Mouse (Mus musculus): ENCODE measurements around the gene Bloc1s1. TPM values are rescaled to one million over a fixed set of nuclear protein-coding genes. Genes with fewer than 3 reads are reported as not detected.

Bloc1s1 gene
- 161 and 165 TPM in 2 replicates for polyA plus RNA-seq (2016; fragmentation: Nextera tagmentation; extraction: Ambion mirVana)

DNA sequence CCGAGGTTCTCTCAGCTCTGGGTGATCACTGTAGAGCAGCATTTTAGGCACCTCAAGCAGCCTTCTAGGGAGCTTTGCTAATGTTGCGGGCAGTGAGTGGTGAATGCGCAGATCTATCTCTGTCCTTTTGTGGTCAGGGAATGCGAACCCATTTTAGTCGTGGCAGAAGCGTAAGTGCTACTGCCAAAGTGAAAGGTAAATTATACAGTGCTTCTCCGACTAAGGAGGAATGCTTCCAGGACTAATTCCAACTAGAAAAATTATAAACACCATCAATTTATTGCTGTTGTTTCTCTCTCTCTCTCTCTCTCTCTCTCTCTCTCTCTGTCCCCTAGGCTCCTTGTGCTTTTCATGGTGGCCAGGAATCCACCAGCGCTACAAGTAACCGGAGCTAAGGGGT lies at the start of gene Bloc1s1:
Gene Bloc1s1 (minus strand): TSS at position 101 of the 400 bp plus-strand sequence.
- Histone ChIP-seq H3K4me2 (peak within 1 kb of the TSS; percentile 85), H3K36me3 (no peaks in the 10 kb centered on the region), H3K4me1 (replicated peaks) (peaks cover 47% of the 10 kb centered on the region), H3K27me3 (replicated peaks) (0 out of 2 replicates have a peak, but pooled peaks cover 3% of the 10 kb centered on the region), H3K4me3 (peak within 1 kb of the TSS; percentile 80), H3K27ac (ENCODE audit: poor library complexity, severe bottlenecking) (peak within 1 kb of the TSS; percentile 87), H3K9ac (peak within 1 kb of the TSS; percentile 84), H3K9me3 (replicated peaks) (no peaks in the 10 kb centered on the region)
- 61% methylated on average over 9 of the region's 9 CpGs for WGBS
- ATAC-seq (ENCODE audit: insufficient number of reproducible peaks, low FRiP score): no peak

DNA sequence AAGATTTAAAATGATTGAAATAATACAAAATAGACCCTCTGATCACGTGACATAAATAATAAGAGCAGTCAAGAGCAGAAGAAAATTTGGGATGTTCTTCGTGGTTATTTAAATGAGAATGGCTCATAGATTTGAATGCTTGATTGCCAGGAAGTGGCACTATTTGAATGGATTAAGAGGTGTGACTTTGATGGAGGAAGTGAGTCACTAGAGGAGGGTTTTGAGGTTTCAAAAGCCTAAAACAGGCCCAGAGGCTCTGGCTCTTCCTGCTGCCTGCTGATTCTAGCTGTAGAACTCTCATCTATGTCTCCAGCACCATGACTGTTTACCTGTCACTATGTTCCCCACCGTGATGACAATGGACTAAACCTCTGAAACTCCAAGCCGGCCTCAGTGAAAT lies 49.0 kb upstream of the Bloc1s1 start:
- WGBS: 65% methylated on average over 4 of the region's 4 CpGs
- Histone ChIP-seq H3K4me2 (no peak overlapping the region), H3K27ac (ENCODE audit: poor library complexity, severe bottlenecking) (no peak overlapping the region), H3K4me3 (no peak overlapping the region), H3K9me3 (replicated peaks) (no peaks in the 10 kb centered on the region), H3K36me3 (no peaks in the 10 kb centered on the region), H3K9ac (no peak overlapping the region), H3K27me3 (replicated peaks) (no peaks in the 10 kb centered on the region), H3K4me1 (replicated peaks) (peaks cover 12% of the 10 kb centered on the region; the same call in 1 of the 2 replicates)
- ATAC-seq (ENCODE audit: insufficient number of reproducible peaks, low FRiP score): no peak

DNA sequence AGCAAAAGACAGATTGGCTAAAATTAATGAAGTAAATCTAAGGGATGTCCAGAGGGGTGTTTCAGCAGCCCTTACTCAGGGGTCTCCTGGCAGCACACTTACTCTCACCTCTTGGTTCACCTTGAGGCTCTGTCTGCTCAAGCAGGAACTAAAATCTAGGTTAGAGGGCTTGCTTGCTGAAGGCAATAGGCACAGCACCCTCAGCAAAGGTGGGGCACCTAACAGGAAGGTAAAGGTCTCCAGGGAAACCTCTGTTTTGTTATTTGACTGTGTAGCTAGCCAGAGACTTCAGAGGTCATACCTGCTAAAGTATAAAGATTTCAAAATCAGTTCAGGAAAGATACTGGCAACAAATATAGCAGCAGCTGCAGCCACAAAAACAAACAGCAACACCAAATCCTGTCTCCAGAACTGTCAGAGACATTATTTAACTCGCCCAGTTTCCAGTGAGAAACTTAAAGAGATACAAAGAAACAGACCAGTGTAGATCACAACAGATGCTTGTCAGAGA lies 47.0 kb upstream of the Bloc1s1 start:
- Histone ChIP-seq H3K4me1 (replicated peaks) (peaks cover under 1% of the 10 kb centered on the region; the same call in 1 of the 2 replicates), H3K27ac (ENCODE audit: poor library complexity, severe bottlenecking) (no peak overlapping the region), H3K36me3 (no peaks in the 10 kb centered on the region), H3K4me2 (no peak overlapping the region), H3K9ac (no peak overlapping the region), H3K4me3 (no peak overlapping the region), H3K9me3 (replicated peaks) (no peaks in the 10 kb centered on the region), H3K27me3 (replicated peaks) (no peaks in the 10 kb centered on the region)
- WGBS: 25% methylated on average over 1 of the region's 1 CpGs
- no peak for ATAC-seq (ENCODE audit: insufficient number of reproducible peaks, low FRiP score)

DNA sequence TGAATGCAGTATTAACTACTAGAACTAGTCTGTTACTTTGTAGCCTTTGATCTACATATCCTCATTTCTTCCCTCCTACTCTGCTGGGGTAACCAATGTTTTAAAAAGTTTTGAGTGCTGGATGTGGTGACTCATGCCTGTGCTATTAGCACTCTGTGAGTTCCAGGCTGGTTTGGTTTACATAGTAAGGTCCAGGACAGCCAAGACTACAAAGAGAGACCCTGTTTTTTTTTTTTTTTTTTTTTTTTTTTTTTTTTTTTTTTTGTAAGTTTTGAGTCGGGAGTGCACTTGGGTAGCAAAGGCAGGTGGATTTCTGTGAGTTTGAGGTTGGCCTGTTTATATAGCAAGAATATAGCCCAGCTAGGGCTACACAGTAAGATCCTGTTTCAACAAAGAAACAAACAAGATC lies 44.5 kb upstream of the Bloc1s1 start:
- no peak overlapping the region for H3K4me3 ChIP-seq
- H3K4me2 ChIP-seq: no peak overlapping the region
- H3K27ac ChIP-seq (ENCODE audit: poor library complexity, severe bottlenecking): no peak overlapping the region
- no peak for ATAC-seq (ENCODE audit: insufficient number of reproducible peaks, low FRiP score)
- no peaks in the 10 kb centered on the region for H3K4me1 ChIP-seq (replicated peaks)
- H3K27me3 ChIP-seq (replicated peaks): no peaks in the 10 kb centered on the region; the same call in 1 of the 2 replicates
- 28% methylated on average over 1 of the region's 1 CpGs for WGBS
- no peak overlapping the region for H3K9ac ChIP-seq
- H3K36me3 ChIP-seq: no peaks in the 10 kb centered on the region
- no peaks in the 10 kb centered on the region for H3K9me3 ChIP-seq (replicated peaks)

DNA sequence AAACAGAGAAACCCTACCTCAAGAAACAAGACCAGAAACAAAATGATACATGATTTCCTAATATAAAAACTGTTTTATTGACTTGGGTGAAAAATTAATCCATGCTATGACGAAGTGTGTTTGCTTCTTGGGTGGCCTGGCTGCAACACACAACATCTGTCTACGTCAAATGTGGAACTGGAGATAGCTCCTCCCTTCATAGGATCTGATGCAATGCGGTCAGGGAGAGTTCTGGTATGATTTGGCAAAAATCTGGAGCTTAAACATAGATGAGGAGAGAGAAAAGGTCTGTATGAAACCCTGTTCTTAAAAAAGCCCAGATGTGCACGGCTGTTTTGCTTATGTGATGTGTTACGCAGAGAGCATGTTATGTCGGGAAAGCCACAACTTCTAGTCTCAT lies 42.0 kb upstream of the Bloc1s1 start:
- H3K36me3 ChIP-seq: no peaks in the 10 kb centered on the region
- H3K27ac ChIP-seq (ENCODE audit: poor library complexity, severe bottlenecking): no peak overlapping the region
- no peaks in the 10 kb centered on the region for H3K9me3 ChIP-seq (replicated peaks)
- no peak for ATAC-seq (ENCODE audit: insufficient number of reproducible peaks, low FRiP score)
- H3K4me3 ChIP-seq: no peak overlapping the region
- H3K9ac ChIP-seq: no peak overlapping the region
- no peak overlapping the region for H3K4me2 ChIP-seq
- no peaks in the 10 kb centered on the region for H3K4me1 ChIP-seq (replicated peaks)
- WGBS: 80% methylated on average over 6 of the region's 6 CpGs
- no peaks in the 10 kb centered on the region; the same call in 1 of the 2 replicates for H3K27me3 ChIP-seq (replicated peaks)

DNA sequence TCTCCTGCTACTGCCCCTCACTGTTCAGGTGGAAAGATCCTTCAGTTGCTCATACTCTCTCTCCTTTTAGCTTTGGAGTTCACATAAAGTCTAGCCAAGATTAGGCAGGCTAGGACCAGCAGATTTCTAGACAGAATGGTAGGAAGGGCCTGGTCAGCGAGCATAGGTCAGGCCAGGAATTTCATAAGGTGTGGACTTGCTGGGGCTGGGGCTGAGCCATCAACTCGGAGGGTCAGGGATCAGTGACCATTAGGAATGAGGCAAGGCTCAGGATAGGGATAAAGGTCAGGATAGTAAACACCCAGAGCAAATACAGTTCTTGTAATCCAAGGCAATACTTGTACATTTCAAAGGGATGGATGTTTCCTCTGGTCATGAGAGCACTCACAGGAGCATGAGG lies 41.1 kb upstream of the Bloc1s1 start:
- Histone ChIP-seq H3K36me3 (no peaks in the 10 kb centered on the region), H3K27me3 (replicated peaks) (no peaks in the 10 kb centered on the region; the same call in 1 of the 2 replicates), H3K9ac (no peak overlapping the region), H3K27ac (ENCODE audit: poor library complexity, severe bottlenecking) (no peak overlapping the region), H3K4me1 (replicated peaks) (no peaks in the 10 kb centered on the region), H3K4me3 (no peak overlapping the region), H3K4me2 (no peak overlapping the region), H3K9me3 (replicated peaks) (no peaks in the 10 kb centered on the region)
- 64% methylated on average over 2 of the region's 2 CpGs for WGBS
- no peak for ATAC-seq (ENCODE audit: insufficient number of reproducible peaks, low FRiP score)

DNA sequence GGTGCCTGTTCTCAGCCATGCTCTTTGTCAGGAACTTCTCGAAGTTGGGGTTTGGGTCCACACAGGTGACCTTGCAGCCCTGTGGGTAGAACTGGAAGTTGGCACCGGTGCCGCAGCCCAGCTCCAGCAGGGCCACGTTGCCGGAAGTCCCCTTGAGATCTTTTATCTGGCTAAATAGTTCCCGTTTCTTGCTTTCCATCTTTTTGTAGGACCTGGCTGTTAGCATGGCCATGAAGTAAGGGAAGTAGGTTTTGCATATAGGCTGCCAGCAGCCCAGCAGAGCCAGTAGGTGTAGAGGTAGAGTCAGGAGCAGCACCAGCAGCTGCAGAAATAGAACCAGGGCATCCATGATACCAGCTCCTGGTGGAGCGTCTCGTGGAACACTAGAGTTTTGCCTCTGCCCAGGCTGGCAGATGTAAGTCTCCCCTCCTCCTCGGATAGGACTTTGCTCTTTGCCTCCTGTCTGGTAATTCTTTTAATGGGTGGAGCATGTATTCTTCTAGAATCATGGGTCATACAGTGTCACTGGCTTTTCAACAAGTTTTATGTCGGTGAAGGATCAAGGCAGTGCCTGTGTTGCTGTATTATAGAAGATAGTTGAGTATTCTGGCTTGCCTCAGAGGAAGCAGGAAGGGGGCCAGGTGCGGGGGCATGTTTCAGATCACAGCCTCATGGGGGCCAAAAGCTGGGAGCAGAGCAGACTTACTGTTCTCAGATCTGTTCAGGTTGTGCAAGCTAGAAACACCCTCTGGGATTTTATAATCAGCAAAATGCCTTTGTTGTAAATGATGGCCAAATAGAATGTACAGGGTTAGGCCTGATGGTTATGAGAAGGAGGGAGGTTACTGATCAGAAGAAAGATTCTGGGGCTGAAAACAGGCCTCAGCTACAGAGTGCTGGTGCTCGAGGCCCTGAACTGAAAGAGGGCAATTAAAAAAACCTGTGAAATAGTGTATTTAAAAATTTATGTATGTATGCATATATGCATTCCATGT lies 37.1 kb upstream of the Bloc1s1 start, which contains the start of gene Mettl7b:
Gene Mettl7b (minus strand): TSS at position 399 of the 995 bp plus-strand sequence.
- ATAC-seq (ENCODE audit: insufficient number of reproducible peaks, low FRiP score): no peak
- no peak within 1 kb of the TSS for H3K4me3 ChIP-seq
- no peak within 1 kb of the TSS for H3K27ac ChIP-seq (ENCODE audit: poor library complexity, severe bottlenecking)
- H3K4me1 ChIP-seq (replicated peaks): no peaks in the 10 kb centered on the region
- WGBS: 68% methylated on average over 12 of the region's 12 CpGs
- H3K36me3 ChIP-seq: no peaks in the 10 kb centered on the region
- peaks cover 16% of the 10 kb centered on the region for H3K27me3 ChIP-seq (replicated peaks)
- no peak within 1 kb of the TSS for H3K4me2 ChIP-seq
- no peaks in the 10 kb centered on the region for H3K9me3 ChIP-seq (replicated peaks)
- no peak within 1 kb of the TSS for H3K9ac ChIP-seq

DNA sequence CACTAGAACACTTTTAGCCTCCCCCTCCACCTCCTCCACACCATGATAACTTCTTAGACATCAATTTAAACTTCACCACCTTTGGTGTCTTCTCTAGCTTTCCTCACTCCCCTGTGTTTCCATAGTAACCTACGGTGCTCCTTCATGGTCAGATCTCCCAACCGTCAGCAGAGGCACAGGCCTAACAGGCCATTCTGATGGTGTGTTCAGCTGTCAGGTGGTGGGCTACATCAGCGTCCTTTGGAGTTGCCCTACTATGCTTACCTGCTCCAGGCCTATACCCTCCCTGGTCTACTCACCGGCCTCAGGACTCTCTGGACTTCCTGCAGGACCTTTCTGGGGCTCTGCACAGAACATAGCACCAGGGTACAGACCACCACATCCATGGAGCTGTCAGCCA lies 36.3 kb upstream of the Bloc1s1 start:
- Histone ChIP-seq H3K27me3 (replicated peaks) (peaks cover 16% of the 10 kb centered on the region; the same call in 1 of the 2 replicates), H3K9me3 (replicated peaks) (no peaks in the 10 kb centered on the region)
- 66% methylated on average over 4 of the region's 4 CpGs for WGBS

DNA sequence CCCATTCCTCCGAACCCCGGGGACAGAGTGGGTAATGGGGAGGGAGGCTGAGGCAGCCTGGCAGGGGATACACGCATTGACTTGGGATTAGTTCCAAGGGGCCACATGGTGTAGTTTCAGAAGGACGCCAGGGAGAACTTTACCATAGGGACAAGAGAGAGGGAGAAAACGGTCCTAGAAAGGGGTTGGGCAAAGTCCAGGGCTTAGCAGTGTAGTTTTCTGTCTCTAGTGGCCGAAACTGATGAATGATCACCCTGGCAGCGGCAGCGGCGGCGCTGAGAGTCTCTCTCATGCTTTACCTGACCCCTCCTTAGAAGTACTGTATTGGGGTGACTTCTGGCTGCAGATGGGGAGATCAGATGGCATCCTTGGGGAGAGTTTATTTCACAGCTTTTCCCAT lies 34.5 kb upstream of the Bloc1s1 start:
- H3K9ac ChIP-seq: no peak overlapping the region
- H3K4me1 ChIP-seq (replicated peaks): no peaks in the 10 kb centered on the region
- WGBS: 75% methylated on average over 10 of the region's 10 CpGs
- H3K4me2 ChIP-seq: no peak overlapping the region
- H3K27me3 ChIP-seq (replicated peaks): peaks cover 16% of the 10 kb centered on the region; the same call in 1 of the 2 replicates
- H3K4me3 ChIP-seq: no peak overlapping the region
- H3K9me3 ChIP-seq (replicated peaks): no peaks in the 10 kb centered on the region
- no peak overlapping the region for H3K27ac ChIP-seq (ENCODE audit: poor library complexity, severe bottlenecking)
- no peak for ATAC-seq (ENCODE audit: insufficient number of reproducible peaks, low FRiP score)
- no peaks in the 10 kb centered on the region for H3K36me3 ChIP-seq

More for the DNA sequence above, 36.3 kb upstream of the Bloc1s1 start:
- Histone ChIP-seq H3K4me1 (replicated peaks) (no peaks in the 10 kb centered on the region), H3K4me3 (no peak overlapping the region), H3K27ac (ENCODE audit: poor library complexity, severe bottlenecking) (no peak overlapping the region), H3K4me2 (no peak overlapping the region), H3K36me3 (no peaks in the 10 kb centered on the region), H3K9ac (no peak overlapping the region)
- no peak for ATAC-seq (ENCODE audit: insufficient number of reproducible peaks, low FRiP score)

DNA sequence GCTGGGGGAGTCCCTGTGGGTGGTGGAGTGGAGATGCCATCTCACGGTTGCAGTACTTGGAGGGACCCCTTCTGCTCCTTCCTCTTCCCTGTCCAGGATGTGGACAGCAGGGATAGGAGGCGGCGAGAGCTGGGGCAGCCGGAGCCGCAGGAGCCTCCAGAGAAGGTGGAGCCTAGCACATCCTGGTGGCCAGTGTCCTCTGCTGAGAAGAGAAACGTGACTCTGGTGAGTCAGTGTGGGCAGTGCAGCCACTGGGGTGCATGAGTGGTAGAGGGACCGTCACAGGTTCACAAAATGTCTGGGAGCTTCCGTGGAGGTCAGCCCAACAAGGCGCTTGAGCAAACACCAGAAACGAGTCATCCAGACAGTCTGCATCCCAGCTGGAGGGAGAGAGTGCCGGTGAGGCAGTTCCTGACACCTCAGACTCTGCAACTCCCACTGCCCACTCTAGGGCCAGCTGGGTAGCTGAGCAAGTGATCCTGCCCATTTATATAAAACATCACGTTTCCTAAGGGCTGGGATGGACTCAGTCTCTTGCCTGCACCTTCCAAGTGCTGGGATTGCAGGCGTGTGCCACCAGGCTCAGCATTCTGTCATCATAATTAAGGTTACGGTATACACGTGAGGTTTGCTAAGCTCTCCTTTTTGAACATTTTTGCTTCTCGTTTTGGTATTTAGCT lies 26.5 kb upstream of the Bloc1s1 start:
- Histone ChIP-seq H3K9ac (no peak overlapping the region), H3K27ac (ENCODE audit: poor library complexity, severe bottlenecking) (no peak overlapping the region), H3K4me1 (replicated peaks) (no peaks in the 10 kb centered on the region; the same call in 1 of the 2 replicates), H3K27me3 (replicated peaks) (peaks cover 7% of the 10 kb centered on the region), H3K4me3 (no peak overlapping the region), H3K36me3 (no peaks in the 10 kb centered on the region), H3K4me2 (no peak overlapping the region), H3K9me3 (replicated peaks) (no peaks in the 10 kb centered on the region; the same call in 1 of the 2 replicates)
- ATAC-seq (ENCODE audit: insufficient number of reproducible peaks, low FRiP score): no peak
- WGBS: 57% methylated on average over 16 of the region's 16 CpGs

DNA sequence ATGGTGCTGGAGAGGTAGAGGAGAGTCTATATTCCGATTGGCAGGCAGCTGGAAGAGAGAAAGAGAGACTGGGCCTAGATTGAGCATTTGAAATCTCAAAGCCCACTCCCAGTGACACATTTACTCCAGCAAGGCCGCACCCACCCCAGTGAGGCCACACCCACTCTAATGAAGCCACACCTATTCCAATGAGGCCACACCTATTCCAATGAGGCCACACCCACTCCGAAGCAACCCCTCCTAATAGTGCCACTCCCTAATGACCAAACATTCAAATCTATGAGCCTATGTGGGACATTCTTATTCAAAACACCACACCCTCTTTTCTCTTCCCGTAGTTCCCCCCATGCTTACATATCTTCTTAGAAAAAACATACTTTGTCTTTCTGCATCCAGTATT lies 23.7 kb upstream of the Bloc1s1 start:
- H3K4me1 ChIP-seq (replicated peaks): no peaks in the 10 kb centered on the region; the same call in 1 of the 2 replicates
- no peak overlapping the region for H3K4me2 ChIP-seq
- H3K9ac ChIP-seq: no peak overlapping the region
- ATAC-seq (ENCODE audit: insufficient number of reproducible peaks, low FRiP score): no peak
- no peaks in the 10 kb centered on the region for H3K36me3 ChIP-seq
- H3K27me3 ChIP-seq (replicated peaks): peaks cover 12% of the 10 kb centered on the region
- 81% methylated on average over 4 of the region's 4 CpGs for WGBS
- H3K9me3 ChIP-seq (replicated peaks): no peaks in the 10 kb centered on the region; the same call in 1 of the 2 replicates
- no peak overlapping the region for H3K4me3 ChIP-seq
- no peak overlapping the region for H3K27ac ChIP-seq (ENCODE audit: poor library complexity, severe bottlenecking)
